Mouse (Mus musculus) midbrain, embryonic 16.5 days (tissue): ENCODE measurements around the gene Padi2. TPM values are rescaled to one million over a fixed set of nuclear protein-coding genes. Genes with fewer than 3 reads are reported as not detected.

Experiments
- ATAC-seq: fragments of 200-750 bp; cut with Nextera tagmentation; 2 replicates; pipeline ENCODE4 v1.8.0; 2017; ENCODE audit warnings: moderate TSS enrichment
- H3K27ac ChIP-seq: fragments of 300-500 bp; sonication (generic); 2 replicates; pipeline ENCODE4 v1.5.1; 2014; ENCODE audit warnings: mild to moderate bottlenecking, low read length, mixed read lengths
- H3K27me3 ChIP-seq: fragments of 300-500 bp; sonication (generic); 2 replicates; pipeline ENCODE4 v1.6.1; 2014; ENCODE audit warnings: low read depth, low read length, mixed read lengths; ENCODE audit not compliant: control insufficient read depth, insufficient read depth
- H3K36me3 ChIP-seq: fragments of 300-500 bp; sonication (generic); 2 replicates; pipeline ENCODE4 v1.6.1; 2014; ENCODE audit warnings: mild to moderate bottlenecking, low read length, moderate library complexity, mixed read lengths; ENCODE audit not compliant: control insufficient read depth, insufficient read depth
- H3K4me1 ChIP-seq: fragments of 300-500 bp; sonication (generic); 2 replicates; pipeline ENCODE4 v1.6.1; 2014; ENCODE audit warnings: mild to moderate bottlenecking, low read length, mixed read lengths; ENCODE audit not compliant: control insufficient read depth, insufficient read depth
- H3K4me2 ChIP-seq: fragments of 300-500 bp; sonication (generic); 2 replicates; pipeline ENCODE4 v1.6.1; 2014; ENCODE audit warnings: mild to moderate bottlenecking, low read length, mixed read lengths
- H3K4me3 ChIP-seq: fragments of 300-500 bp; sonication (generic); 2 replicates; pipeline ENCODE4 v1.5.1; 2014; ENCODE audit warnings: low read depth, mild to moderate bottlenecking, low read length, moderate library complexity, mixed read lengths
- H3K9ac ChIP-seq: fragments of 300-500 bp; sonication (generic); 2 replicates; pipeline ENCODE4 v1.6.1; 2014; ENCODE audit warnings: low read depth, low read length, mixed read lengths
- H3K9me3 ChIP-seq: fragments of 300-500 bp; sonication (generic); replicated peaks from 2 replicates; pipeline ENCODE4 v1.6.1; 2014; ENCODE audit warnings: mild to moderate bottlenecking, low read length, mixed read lengths; ENCODE audit not compliant: control insufficient read depth, poor library complexity, severe bottlenecking
- WGBS: fragments of 180-500 bp; shearing (Covaris S2); extraction: QIAGEN DNeasy Blood & Tissue Kit; methylation state at CpG from one replicate; pipeline ENCODE4 v1.1.7; 2014; 5-methylcytosine and 5-hydroxymethylcytosine counted together
- polyA plus RNA-seq: library from polyadenylated mRNA; unstranded; fragments of >200 nt; fragmentation: Nextera tagmentation; extraction: Ambion mirVana; gene quantifications from 2 replicates; pipeline ENCODE4 v1.2.1, GENCODE M21; 2015

Padi2 gene
- polyA plus RNA-seq, 1 experiment from 2014 or later: 2.8 TPM

DNA sequence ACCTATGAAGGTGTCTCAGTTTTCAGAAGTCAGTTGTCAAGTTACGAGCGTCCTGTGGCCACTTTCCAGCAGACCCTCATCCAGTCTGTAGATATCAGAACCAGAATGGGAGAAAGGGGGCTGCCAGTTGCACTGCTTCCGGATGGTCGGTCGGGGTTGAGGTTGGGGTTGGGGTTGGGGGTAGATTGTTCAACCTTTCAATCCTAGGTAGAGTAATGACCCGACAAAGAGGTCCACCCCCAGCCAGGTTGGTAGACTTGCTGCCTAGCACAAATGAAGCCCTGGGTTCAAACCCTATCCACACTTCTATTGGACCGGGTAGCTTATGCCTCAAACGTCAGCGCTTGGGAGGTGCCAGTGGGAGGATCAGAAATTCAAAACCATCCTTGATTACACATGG is 27.5 kb upstream of the Padi2 start:
- no peaks in the 10 kb centered on the region for H3K9me3 ChIP-seq
- no peak overlapping the region for H3K4me3 ChIP-seq
- no peak overlapping the region for H3K4me2 ChIP-seq
- no peak overlapping the region for H3K9ac ChIP-seq
- no peaks in the 10 kb centered on the region for H3K36me3 ChIP-seq
- H3K27ac ChIP-seq: no peak overlapping the region
- no peak for ATAC-seq
- WGBS: 93% methylated on average over 9 of the region's 9 CpGs
- no peaks in the 10 kb centered on the region for H3K4me1 ChIP-seq
- H3K27me3 ChIP-seq: no peaks in the 10 kb centered on the region

DNA sequence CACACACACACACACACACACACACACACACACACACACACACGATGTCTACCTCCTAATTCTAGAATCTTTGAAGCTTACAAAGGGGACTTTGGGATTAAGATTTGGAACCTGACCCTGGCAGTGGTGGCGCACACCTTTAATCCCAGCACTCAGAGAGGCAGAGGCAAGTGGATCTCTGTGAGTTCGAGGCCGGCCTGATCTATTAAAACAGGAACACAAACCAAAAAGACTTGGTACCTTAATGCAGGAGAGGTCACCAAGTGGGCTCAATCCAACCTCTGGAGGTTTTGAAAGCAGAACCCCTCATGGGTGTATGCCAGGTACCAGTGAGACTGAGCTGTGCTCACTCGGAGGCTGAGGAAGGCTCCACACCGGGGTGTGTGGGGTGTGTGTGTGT is 27.0 kb upstream of the Padi2 start:
- Histone ChIP-seq H3K27me3 (no peaks in the 10 kb centered on the region), H3K27ac (no peak overlapping the region), H3K4me3 (no peak overlapping the region), H3K4me2 (no peak overlapping the region), H3K9me3 (no peaks in the 10 kb centered on the region), H3K36me3 (no peaks in the 10 kb centered on the region), H3K9ac (no peak overlapping the region), H3K4me1 (no peaks in the 10 kb centered on the region)
- no peak for ATAC-seq
- WGBS: 90% methylated on average over 6 of the region's 6 CpGs

DNA sequence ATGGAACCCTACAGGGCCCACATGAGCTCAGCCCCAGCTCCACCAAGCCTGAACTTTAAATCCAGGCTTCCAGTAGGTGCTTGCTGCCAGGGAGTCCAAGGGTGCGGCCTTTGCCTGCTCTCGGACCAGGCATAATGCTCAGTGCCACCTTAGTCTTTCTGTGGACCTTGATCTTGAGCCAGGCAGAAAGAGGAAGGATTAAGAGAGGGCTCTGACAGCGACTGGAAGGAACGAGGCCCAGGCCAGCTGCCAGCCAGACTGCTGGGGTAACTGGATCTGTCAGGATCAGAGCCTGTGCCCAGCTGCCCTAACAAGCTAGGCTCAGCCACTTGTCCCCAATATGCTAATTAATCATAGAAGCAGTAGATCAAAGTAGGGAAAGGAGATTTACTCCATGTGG is 26.4 kb upstream of the Padi2 start:
- no peak for ATAC-seq
- Histone ChIP-seq H3K36me3 (no peaks in the 10 kb centered on the region), H3K9me3 (no peaks in the 10 kb centered on the region), H3K4me2 (no peak overlapping the region), H3K4me1 (no peaks in the 10 kb centered on the region), H3K27ac (no peak overlapping the region), H3K4me3 (no peak overlapping the region), H3K9ac (no peak overlapping the region), H3K27me3 (no peaks in the 10 kb centered on the region)
- 39% methylated on average over 4 of the region's 4 CpGs for WGBS

DNA sequence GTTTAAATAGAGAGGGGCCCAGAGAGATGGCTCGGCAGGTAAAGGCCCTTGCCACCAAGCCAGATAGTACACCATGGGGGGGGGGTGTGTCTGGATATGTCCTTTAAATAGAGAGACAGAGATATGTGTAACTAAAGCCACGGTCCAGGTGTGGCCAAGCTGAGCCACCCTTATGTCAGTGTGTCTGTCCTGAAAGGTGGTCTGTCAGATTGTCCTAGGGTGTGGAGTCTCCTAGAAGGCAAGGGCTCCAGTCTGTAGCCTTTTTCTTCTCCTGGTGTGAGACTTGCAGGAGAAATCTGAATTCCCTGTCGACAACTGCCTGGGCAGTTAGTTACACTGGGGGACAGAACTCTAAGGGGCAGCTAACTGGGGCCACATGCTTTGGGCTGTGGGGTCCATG is 25.9 kb upstream of the Padi2 start:
- Histone ChIP-seq H3K9me3 (no peaks in the 10 kb centered on the region), H3K4me1 (no peaks in the 10 kb centered on the region), H3K9ac (no peak overlapping the region), H3K4me3 (no peak overlapping the region), H3K27me3 (no peaks in the 10 kb centered on the region), H3K36me3 (no peaks in the 10 kb centered on the region), H3K27ac (no peak overlapping the region), H3K4me2 (no peak overlapping the region)
- no peak for ATAC-seq
- 79% methylated on average over 3 of the region's 3 CpGs for WGBS

DNA sequence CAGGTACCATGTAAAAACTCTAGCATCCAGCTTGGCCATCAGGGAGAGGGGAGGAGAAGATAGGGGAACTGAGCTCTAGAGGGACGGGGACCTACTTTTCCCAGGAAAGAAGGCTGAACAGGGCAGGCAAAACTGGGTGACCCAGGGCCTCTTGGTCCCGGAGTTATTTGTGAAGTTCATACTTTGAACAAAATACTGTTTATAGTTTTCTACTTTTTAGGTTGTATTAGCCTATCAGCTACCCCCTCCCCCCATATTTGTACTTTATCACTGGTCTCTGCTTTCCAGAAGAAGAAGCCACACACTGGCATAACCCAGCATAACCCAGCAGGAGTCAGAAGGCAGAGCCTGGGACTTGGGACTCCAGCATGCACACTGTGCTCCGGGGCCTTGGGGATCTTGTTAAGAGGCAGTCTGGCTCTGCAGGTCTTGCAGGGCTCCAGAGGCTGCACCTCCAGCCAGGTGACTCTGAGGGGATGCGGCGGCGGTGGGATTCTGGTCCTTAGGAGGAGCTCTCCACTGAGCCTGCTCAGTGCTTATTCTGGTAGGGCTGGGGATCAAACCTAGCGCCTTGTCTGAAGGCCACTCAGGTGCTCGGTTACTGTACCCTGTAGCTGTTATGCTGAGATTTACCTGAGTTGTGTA is 25.0 kb upstream of the Padi2 start:
- Histone ChIP-seq H3K9ac (no peak overlapping the region), H3K9me3 (no peaks in the 10 kb centered on the region), H3K36me3 (no peaks in the 10 kb centered on the region), H3K27ac (no peak overlapping the region), H3K4me1 (no peaks in the 10 kb centered on the region), H3K27me3 (no peaks in the 10 kb centered on the region), H3K4me3 (no peak overlapping the region), H3K4me2 (no peak overlapping the region)
- WGBS: 89% methylated on average over 8 of the region's 8 CpGs
- no peak for ATAC-seq

DNA sequence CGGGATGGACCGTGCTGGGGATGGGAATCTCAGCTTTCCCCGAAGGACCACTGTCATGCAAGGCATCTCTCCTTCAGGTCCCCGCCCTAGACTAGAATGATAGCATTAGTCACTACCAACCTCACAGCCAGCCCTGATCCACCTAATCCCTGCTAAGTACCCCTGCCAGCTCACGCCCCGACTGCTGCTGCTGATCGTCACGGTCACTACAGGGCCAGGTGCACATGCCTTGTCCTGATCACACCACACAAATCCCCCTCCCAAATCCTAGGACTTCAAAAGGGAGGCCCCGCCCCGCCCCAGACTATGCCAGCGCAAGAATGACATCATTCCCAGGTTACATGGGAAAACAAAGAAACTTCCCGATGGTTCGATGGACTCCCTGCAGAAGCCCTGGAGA is 24.4 kb upstream of the Padi2 start:
- Histone ChIP-seq H3K4me1 (no peaks in the 10 kb centered on the region), H3K9ac (no peak overlapping the region), H3K4me3 (no peak overlapping the region), H3K36me3 (no peaks in the 10 kb centered on the region), H3K27ac (no peak overlapping the region), H3K27me3 (no peaks in the 10 kb centered on the region), H3K4me2 (no peak overlapping the region), H3K9me3 (no peaks in the 10 kb centered on the region)
- WGBS: 87% methylated on average over 13 of the region's 13 CpGs
- ATAC-seq: no peak

DNA sequence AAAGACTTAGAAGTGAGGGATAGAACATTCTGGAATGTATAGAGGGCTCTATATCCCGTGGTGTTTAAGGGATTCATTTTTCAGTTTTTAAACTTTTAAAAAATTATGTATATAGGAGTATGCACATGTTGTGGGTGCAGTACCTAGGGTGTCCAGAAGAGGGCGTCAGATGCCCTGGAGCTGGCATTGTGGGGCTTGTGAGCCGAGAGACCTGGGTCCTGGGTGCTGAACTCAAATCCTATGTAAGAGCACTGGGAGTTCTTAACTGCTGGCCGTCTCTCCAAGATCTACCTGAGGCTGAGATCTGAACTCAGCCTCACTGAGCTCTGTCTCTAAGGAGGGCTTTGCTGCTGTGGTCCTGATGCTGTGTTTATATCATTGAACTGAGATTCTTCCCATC is 23.8 kb upstream of the Padi2 start:
- H3K9ac ChIP-seq: no peak overlapping the region
- H3K4me3 ChIP-seq: no peak overlapping the region
- no peaks in the 10 kb centered on the region for H3K9me3 ChIP-seq
- no peaks in the 10 kb centered on the region for H3K36me3 ChIP-seq
- no peaks in the 10 kb centered on the region for H3K27me3 ChIP-seq
- H3K4me2 ChIP-seq: no peak overlapping the region
- no peaks in the 10 kb centered on the region for H3K4me1 ChIP-seq
- ATAC-seq: no peak
- WGBS: 64% methylated on average over 4 of the region's 4 CpGs
- no peak overlapping the region for H3K27ac ChIP-seq

DNA sequence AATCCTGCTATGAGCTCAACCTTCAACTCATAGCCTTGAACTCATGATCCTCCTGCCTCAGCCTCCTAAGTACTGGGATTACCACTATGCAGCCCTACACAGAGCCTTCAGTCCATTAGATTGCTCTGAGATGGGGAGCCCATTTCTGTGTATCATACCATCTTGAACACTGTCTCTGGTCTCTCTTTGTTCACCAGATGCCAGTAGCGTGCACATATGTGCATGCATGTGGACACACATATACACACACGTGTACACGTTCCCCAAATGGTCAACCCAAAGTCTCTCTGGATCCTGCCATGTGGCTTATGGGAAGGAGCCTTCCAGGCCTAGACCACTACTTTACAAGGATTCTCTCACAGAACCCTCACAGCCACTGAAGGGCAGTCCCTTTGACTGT is 23.2 kb upstream of the Padi2 start:
- WGBS: 98% methylated on average over 3 of the region's 3 CpGs
- Histone ChIP-seq H3K27me3 (no peaks in the 10 kb centered on the region), H3K9me3 (no peaks in the 10 kb centered on the region), H3K4me2 (no peak overlapping the region), H3K27ac (no peak overlapping the region), H3K36me3 (no peaks in the 10 kb centered on the region), H3K4me1 (no peaks in the 10 kb centered on the region), H3K4me3 (no peak overlapping the region), H3K9ac (no peak overlapping the region)
- ATAC-seq: no peak

DNA sequence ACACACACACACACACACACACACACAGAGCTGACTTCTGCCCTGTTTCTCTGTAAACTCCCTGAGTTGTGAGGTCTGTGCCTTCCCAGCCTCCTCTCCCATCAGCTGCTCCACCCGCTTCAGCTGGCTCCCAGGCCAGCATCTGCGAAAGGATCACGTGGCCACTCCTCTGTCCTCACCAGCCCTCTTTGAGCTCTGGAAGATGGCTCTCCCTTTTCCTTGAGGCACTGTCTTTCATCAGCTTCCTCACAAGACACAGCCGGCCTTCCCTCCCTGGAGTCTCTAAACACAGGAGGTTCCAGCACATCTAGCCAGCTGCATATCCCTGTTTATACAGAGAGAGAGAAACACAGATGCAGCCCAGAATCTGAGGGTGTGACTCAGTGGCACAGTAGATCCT is 22.3 kb upstream of the Padi2 start:
- Histone ChIP-seq H3K9ac (no peak overlapping the region), H3K27ac (no peak overlapping the region), H3K9me3 (no peaks in the 10 kb centered on the region), H3K4me1 (no peaks in the 10 kb centered on the region), H3K4me2 (no peak overlapping the region), H3K4me3 (no peak overlapping the region), H3K36me3 (no peaks in the 10 kb centered on the region), H3K27me3 (no peaks in the 10 kb centered on the region)
- WGBS: 50% methylated on average over 4 of the region's 4 CpGs
- no peak for ATAC-seq
